Mouse (Mus musculus) limb, embryonic 11.5 days (tissue): ENCODE measurements around the gene Notch1. TPM values are rescaled to one million over a fixed set of nuclear protein-coding genes. Genes with fewer than 3 reads are reported as not detected.
A peak's percentile ranks its signal among the peaks of the same experiment; 100 is the strongest.

Experiments
- ATAC-seq: fragments of 200-750 bp; cut with Nextera tagmentation; 2 replicates; pipeline ENCODE4 v1.8.0; 2017; ENCODE audit warnings: low read depth; ENCODE audit not compliant: insufficient number of reproducible peaks, low FRiP score, low TSS enrichment
- DNase-seq: peaks from one replicate; pipeline ENCODE4 v3.0.0-alpha.2; 2015; ENCODE audit warnings: low spot score
- H3K27ac ChIP-seq: fragments of 300-500 bp; sonication (generic); replicated peaks from 2 replicates; pipeline ENCODE4 v1.5.1; 2014; ENCODE audit warnings: low read depth, mild to moderate bottlenecking, low read length
- H3K27me3 ChIP-seq: fragments of 300-500 bp; sonication (generic); 2 replicates; pipeline ENCODE4 v1.6.1; 2014; ENCODE audit warnings: mild to moderate bottlenecking, low read length, mixed read lengths; ENCODE audit not compliant: control insufficient read depth, insufficient read depth
- H3K36me3 ChIP-seq: fragments of 300-500 bp; sonication (generic); 2 replicates; pipeline ENCODE4 v1.6.1; 2014; ENCODE audit warnings: mild to moderate bottlenecking, low read length, moderate library complexity, mixed read lengths; ENCODE audit not compliant: control insufficient read depth, insufficient read depth
- H3K4me1 ChIP-seq: fragments of 300-500 bp; sonication (generic); 2 replicates; pipeline ENCODE4 v1.6.1; 2014; ENCODE audit warnings: low read length, mixed read lengths; ENCODE audit not compliant: control insufficient read depth, insufficient read depth
- H3K4me2 ChIP-seq: fragments of 300-500 bp; sonication (generic); 2 replicates; pipeline ENCODE4 v1.6.1; 2014; ENCODE audit warnings: low read depth, mild to moderate bottlenecking, moderate library complexity; ENCODE audit not compliant: severe bottlenecking
- H3K4me3 ChIP-seq: fragments of 300-500 bp; sonication (generic); 2 replicates; pipeline ENCODE4 v1.5.1; 2014; ENCODE audit warnings: low read depth, low read length
- H3K9ac ChIP-seq: fragments of 300-500 bp; sonication (generic); 2 replicates; pipeline ENCODE4 v1.6.1; 2014; ENCODE audit warnings: mild to moderate bottlenecking, low read length
- H3K9me3 ChIP-seq: fragments of 300-500 bp; sonication (generic); 2 replicates; pipeline ENCODE4 v1.6.1; 2016; ENCODE audit warnings: low read length; ENCODE audit not compliant: control insufficient read depth
- WGBS: fragments of 180-500 bp; shearing (Covaris S2); extraction: QIAGEN DNeasy Blood & Tissue Kit; methylation state at CpG from one replicate; pipeline ENCODE4 v1.1.7; 2014; 5-methylcytosine and 5-hydroxymethylcytosine counted together
- microRNA-seq: library from miRNA; unstranded; fragments of <30 nt; microRNA quantifications from one replicate; pipeline ENCODE4, GENCODE M21; 2016
- polyA plus RNA-seq: library from polyadenylated mRNA; unstranded; fragments of >200 nt; fragmentation: Nextera tagmentation; extraction: Ambion mirVana; gene quantifications from 2 replicates; pipeline ENCODE4 v1.2.1, GENCODE M21; 2014

Notch1 gene
- polyA plus RNA-seq, 1 experiment from 2014 or later, result 14.5 TPM

- DNase-seq (no peak), ATAC-seq (no peak)
- H3K36me3 ChIP-seq, result peaks cover 35% of the 10 kb centered on the region
- no peak overlapping the region for H3K27ac ChIP-seq
- H3K4me3 ChIP-seq, result no peak overlapping the region
- no peaks in the 10 kb centered on the region for H3K4me1 ChIP-seq
- H3K27me3 ChIP-seq, result no peaks in the 10 kb centered on the region
- no peak overlapping the region for H3K4me2 ChIP-seq
- 84% methylated on average over 1 of the region's 1 CpGs for WGBS
- no peak overlapping the region for H3K9ac ChIP-seq
- H3K9me3 ChIP-seq, result no peaks in the 10 kb centered on the region
Observed at GRCm38 (mm10) chr2:26418120-26418519, 98.3 kb downstream of the Notch1 start.

DNA sequence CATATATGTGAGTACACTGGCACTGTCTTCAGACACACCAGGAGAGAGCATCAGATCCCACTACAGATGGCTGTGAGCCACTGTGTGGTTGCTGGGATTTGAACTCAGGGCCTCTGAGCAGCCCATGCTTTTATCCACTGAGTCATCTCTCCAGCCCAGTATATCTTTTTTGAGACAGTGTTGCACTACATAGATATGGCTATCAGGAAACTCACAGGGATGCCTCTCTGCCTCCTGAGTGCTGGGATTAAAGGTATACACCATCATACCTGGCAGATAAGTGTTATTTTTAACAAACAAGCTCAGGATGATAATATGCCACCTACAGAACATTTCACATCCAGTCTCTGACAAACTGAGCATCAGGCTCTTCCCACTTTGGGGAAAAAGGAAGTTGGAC lies 99.4 kb downstream of the Notch1 start:
- H3K9ac ChIP-seq, result no peak overlapping the region
- no peak overlapping the region for H3K27ac ChIP-seq
- no peaks in the 10 kb centered on the region for H3K27me3 ChIP-seq
- H3K4me2 ChIP-seq, result no peak overlapping the region
- no peak overlapping the region for H3K4me3 ChIP-seq
- ATAC-seq, result no peak
- peaks cover 29% of the 10 kb centered on the region for H3K36me3 ChIP-seq
- no peaks in the 10 kb centered on the region for H3K4me1 ChIP-seq
- DNase-seq, result no peak
- no peaks in the 10 kb centered on the region for H3K9me3 ChIP-seq

GRCm38 (mm10) chr2:26410931-26411411 lies 105.5 kb downstream of the Notch1 start:
- Histone ChIP-seq H3K4me2 (no peak overlapping the region), H3K27me3 (no peaks in the 10 kb centered on the region), H3K36me3 (peaks cover 26% of the 10 kb centered on the region), H3K4me1 (peaks cover 21% of the 10 kb centered on the region), H3K9ac (no peak overlapping the region), H3K4me3 (no peak overlapping the region), H3K27ac (no peak overlapping the region), H3K9me3 (no peaks in the 10 kb centered on the region)
- 87% methylated on average over 4 of the region's 5 CpGs for WGBS
- ATAC-seq (no peak), DNase-seq (no peak)

- WGBS, result 77% methylated on average over 5 of the region's 5 CpGs
- H3K27ac ChIP-seq, result no peak overlapping the region
- no peak for ATAC-seq
- H3K4me3 ChIP-seq, result no peak overlapping the region
- DNase-seq, result no peak
- peaks cover 21% of the 10 kb centered on the region for H3K4me1 ChIP-seq
- H3K27me3 ChIP-seq, result no peaks in the 10 kb centered on the region
- peaks cover 24% of the 10 kb centered on the region for H3K36me3 ChIP-seq
- H3K9ac ChIP-seq, result no peak overlapping the region
- H3K9me3 ChIP-seq, result no peaks in the 10 kb centered on the region
- no peak overlapping the region for H3K4me2 ChIP-seq
Observed at GRCm38 (mm10) chr2:26410091-26410490, 106.4 kb downstream of the Notch1 start.

GRCm38 (mm10) chr2:26409362-26409761 lies 107.1 kb downstream of the Notch1 start:
- DNase-seq (no peak), ATAC-seq (no peak)
- WGBS, result 59% methylated on average over 3 of the region's 3 CpGs
- no peak overlapping the region for H3K27ac ChIP-seq
- H3K9ac ChIP-seq, result peak overlapping the region; percentile 93; the same call in 1 of the 2 replicates
- no peaks in the 10 kb centered on the region for H3K9me3 ChIP-seq
- H3K27me3 ChIP-seq, result no peaks in the 10 kb centered on the region
- peaks cover 21% of the 10 kb centered on the region for H3K4me1 ChIP-seq
- H3K36me3 ChIP-seq, result peaks cover 22% of the 10 kb centered on the region
- H3K4me2 ChIP-seq, result peak overlapping the region; percentile 94; the same call in 1 of the 2 replicates
- peak overlapping the region; percentile 94 for H3K4me3 ChIP-seq

DNA sequence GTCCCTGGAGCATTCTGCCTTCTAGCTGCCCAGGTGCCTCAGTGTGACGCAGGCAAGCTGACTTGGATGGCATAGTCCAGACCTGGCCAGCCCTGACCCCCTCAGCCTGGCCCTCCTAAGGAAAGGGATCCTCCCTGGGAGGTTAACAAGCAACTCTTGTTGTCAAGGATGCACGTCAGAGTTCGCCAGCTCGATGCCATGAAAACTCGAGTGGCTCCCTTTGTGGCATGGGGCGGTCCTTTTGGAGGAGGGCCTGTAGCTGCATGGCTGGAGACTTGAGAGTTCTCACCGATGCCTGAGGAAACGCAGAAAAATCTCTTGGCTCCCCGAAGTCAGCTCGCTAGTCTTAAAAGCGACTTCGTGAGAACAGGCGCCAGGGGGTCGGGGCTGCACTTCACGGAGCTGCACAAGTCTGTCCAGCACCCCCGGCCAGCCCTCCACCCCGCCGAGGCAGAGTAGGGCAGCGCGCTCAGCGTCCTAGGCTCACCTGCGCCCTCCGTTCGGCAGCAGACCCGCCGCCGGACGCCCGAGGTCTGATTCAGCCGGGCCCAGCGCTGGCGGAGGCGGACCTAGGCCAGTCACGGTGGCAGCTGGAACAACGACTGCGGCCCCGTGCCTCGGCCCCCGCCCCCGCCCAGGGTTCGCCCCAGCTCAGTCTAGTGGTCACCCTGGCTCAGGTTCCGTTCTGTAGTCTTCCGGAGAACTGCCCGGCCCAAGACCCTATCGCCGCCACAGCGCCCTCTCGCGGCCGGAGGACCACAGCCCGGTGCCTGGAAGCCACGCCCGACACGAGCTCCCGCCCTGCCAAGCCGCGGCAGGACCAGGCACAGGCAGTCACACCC lies 107.7 kb downstream of the Notch1 start, which contains the start of gene Inpp5e:
TSS of gene Inpp5e (minus strand) at position 689 of the 842 bp plus-strand sequence.
- Histone ChIP-seq H3K27me3 (no peaks in the 10 kb centered on the region), H3K9ac (peak within 1 kb of the TSS; percentile 93), H3K27ac (peak within 1 kb of the TSS; percentile 56; the same call in 1 of the 2 replicates), H3K4me1 (peaks cover 21% of the 10 kb centered on the region), H3K4me3 (peak within 1 kb of the TSS; percentile 94), H3K4me2 (peak within 1 kb of the TSS; percentile 94), H3K9me3 (no peaks in the 10 kb centered on the region), H3K36me3 (peaks cover 18% of the 10 kb centered on the region)
- WGBS, result under 1% methylated on average over 57 of the region's 57 CpGs
- DNase-seq (peak; percentile 100), ATAC-seq (peak; percentile 93)

Small RNA genes lying within 50 kb of the gene (microRNA-seq; reads per million reads assigned to microRNA genes)
- not detected for gene Mir6996

Other genes with a start within 250 kb of the Notch1 start
- gene Ccdc187, start 222.1 kb downstream of the Notch1 start, polyA plus RNA-seq, result not detected in 2 replicates
- 37.4 and 47.1 TPM in 2 replicates for gene Gpsm1, start 201.1 kb downstream of the Notch1 start, polyA plus RNA-seq
- gene Dnlz, start 164.6 kb downstream of the Notch1 start, polyA plus RNA-seq, result 31.0 and 31.6 TPM in 2 replicates
- gene Card9, start 155.7 kb downstream of the Notch1 start, polyA plus RNA-seq, result 1.0 and 1.1 TPM in 2 replicates
- 25.3 and 31.2 TPM in 2 replicates for gene Snapc4, start 136.0 kb downstream of the Notch1 start, polyA plus RNA-seq
- 128 and 132 TPM in 2 replicates for gene Entr1, start 127.3 kb downstream of the Notch1 start, polyA plus RNA-seq
- gene Pmpca, start 127.3 kb downstream of the Notch1 start, polyA plus RNA-seq, result 99.8 and 111 TPM in 2 replicates
- 24.4 and 28.5 TPM in 2 replicates for gene Inpp5e, start 107.5 kb downstream of the Notch1 start, polyA plus RNA-seq
- gene Sec16a, start 71.4 kb downstream of the Notch1 start, polyA plus RNA-seq, result 36.3 and 40.9 TPM in 2 replicates
- gene Egfl7, start 63.4 kb upstream of the Notch1 start, polyA plus RNA-seq, result 68.1 and 72.2 TPM in 2 replicates
- gene Gm20532, start 70.0 kb upstream of the Notch1 start, polyA plus RNA-seq, result 0.27 TPM in 1 of 2 replicates, not detected in the other
- gene Agpat2, start 87.8 kb upstream of the Notch1 start, polyA plus RNA-seq, result 12.2 and 12.8 TPM in 2 replicates
- 42.4 and 45.1 TPM in 2 replicates for gene Fam69b, start 111.8 kb upstream of the Notch1 start, polyA plus RNA-seq
- not detected in 2 replicates for gene Lcn4, start 154.6 kb upstream of the Notch1 start, polyA plus RNA-seq